Mouse (Mus musculus): ENCODE measurements around the gene Olfr1411.

Olfr1411 gene

DNA sequence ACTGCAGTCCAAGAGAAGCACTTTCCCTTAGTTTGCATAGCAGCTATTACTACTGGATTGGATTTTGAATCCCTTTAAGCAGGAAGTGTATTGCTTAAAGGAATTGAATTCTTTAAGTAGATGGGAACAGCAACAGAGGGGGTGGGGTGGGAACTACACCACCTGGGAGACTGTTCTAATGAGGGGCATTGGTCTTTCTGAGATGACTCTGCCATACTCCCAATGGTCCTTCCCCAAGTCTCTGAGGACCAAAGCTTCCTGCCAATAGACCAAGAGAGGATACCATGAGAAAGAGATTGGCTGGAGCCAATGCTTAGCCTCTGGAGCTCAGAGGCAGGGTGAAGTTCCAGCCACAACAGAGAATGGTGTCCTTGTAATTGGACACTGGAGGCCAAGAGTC lies at the start of gene Olfr1411:
Gene Olfr1411 (plus strand): TSS at position 301 of the 400 bp plus-strand sequence.
- no peak for DNase-seq

DNA sequence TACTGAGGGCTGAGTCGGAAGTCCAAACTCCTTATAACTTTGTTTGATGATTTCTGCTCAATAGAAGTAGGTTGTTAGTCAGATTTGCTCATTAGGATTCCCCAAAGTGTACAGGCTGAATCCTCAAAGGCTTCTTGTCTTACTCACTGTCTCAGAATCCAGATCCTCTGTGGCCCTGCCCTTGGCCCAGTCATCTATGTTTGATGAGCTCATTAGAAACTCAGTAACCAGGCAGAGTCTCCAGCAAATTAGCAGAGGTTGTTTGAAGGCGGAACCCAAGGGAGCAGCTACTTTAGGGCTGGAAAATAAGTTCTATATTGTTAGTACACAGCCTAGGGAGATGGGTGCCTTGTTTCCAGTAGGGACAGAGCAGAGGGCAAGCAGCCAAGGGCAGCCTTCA lies 48.3 kb upstream of the Olfr1411 start:
- no peak for DNase-seq

- no peak for DNase-seq
These were observed 23.2 kb upstream of the Olfr1411 start, which contains the start of gene Olfr1413 for GRCm38 (mm10) chr1:92571022-92571421. Gene Olfr1413 (plus strand): TSS chr1:92571322.

DNA sequence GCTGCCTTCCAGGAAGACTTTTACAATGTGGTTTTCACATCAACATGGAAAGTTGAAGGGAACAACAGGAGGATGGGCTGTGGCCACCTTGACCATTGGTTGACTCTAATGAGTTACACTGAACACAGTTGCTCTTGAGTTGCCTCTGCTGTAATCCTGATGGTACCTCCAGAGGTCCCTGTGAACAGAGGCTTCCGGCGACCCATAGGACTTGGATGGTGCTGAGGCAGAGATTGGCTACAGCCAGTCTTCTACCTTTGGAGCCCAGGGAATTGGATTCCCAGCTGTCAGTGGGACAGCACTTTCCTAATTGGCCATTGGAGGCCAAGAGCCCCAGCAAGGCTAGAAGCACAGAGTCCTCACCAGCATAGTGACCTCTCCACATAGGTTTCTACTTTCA lies 8.7 kb upstream of the Olfr1411 start, which contains the start of gene Olfr1412:
Gene Olfr1412 (plus strand): TSS at position 301 of the 400 bp plus-strand sequence.
- DNase-seq = no peak

- no peak for DNase-seq
These were observed 1.8 kb downstream of the Olfr1411 start for GRCm38 (mm10) chr1:92596019-92596418.

DNA sequence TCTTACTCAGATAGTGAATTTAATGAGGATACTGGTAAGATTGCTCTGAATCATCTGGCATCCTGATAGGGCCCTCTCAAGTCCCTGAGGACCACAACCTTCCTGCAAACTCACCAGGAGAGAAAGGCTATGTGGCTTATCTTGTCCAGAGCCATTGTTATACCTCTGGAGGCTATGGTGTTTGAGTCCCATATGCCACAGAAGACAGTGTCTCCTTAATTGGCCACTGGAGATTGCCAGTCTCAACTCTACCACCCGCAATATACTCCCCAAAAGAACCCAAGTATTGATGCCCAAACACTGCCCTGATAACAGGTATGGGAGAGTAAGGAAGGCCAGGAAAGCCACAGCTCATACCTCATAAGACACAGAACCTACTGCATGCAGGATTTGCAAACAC lies 11.3 kb downstream of the Olfr1411 start, which contains the start of gene Olfr1410:
Gene Olfr1410 (plus strand): TSS at position 301 of the 400 bp plus-strand sequence.
- no peak for DNase-seq

- DNase-seq = no peak
These were observed 13.5 kb downstream of the Olfr1411 start for GRCm38 (mm10) chr1:92607711-92608110.

DNA sequence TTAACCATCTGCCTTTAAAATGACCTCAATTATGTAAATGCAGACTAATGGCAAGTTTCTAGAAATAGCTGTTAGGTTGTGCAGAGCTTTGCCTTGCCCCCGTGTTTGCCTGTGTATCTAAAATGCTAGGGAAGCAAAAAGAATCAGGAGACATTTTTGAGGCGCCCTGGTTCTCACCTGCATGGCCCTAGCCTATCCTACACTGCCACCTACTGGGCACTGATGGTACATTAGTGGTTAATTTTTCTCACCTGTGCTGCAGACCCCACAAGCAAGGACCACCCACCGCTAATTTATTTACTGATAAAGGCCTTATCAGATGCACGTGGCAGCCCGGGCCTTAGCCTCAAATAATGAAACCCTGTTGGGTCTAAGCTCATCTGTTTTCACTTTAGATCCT lies 16.8 kb downstream of the Olfr1411 start:
- DNase-seq = peak; percentile 9

- DNase-seq = no peak
These were observed 19.0 kb downstream of the Olfr1411 start for GRCm38 (mm10) chr1:92613175-92613574.

DNA sequence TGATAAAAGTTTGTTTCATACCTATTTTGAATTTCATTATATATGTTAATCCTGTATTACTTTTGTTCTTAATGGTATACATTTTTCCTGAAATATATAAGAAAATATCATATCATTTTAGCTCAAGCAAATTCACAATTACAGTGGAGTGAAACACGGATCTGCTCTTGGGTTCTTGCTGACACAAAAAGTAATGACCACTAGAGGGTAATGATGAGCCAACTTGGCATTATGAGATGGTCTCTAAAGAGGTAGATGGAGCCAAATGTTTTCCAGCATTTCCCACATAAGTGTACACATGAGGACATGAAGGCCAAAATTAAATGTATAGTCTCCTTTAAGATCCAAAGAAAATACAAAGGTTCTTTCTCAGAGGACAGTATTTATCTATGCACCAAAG lies 20.3 kb downstream of the Olfr1411 start:
- DNase-seq = no peak

GRCm38 (mm10) chr1:92616046-92616445 lies 21.8 kb downstream of the Olfr1411 start:
- DNase-seq = no peak

DNA sequence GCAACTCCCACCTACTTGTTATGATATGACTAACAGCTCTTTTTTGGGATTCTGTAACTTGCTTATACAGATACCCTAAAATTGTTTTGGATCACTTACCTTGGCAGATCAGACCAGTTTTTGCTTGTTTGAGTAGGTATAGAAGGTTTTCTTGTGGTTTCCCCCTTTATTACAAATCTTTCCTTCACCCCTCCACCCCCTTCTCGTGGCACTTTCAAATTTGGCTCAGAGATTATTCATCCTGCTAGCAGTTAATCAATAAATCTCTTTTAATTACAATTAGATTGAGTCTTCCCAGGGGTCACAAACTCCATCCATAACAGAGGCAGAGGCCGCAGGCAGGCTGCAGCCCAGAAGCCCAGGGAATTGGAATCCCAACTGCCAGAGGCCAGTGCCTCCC lies 23.3 kb downstream of the Olfr1411 start, which contains the start of gene Olfr12:
Gene Olfr12 (plus strand): TSS at position 301 of the 400 bp plus-strand sequence.
- no peak for DNase-seq

GRCm38 (mm10) chr1:92618360-92618759 lies 24.1 kb downstream of the Olfr1411 start:
- DNase-seq = no peak

- DNase-seq = no peak
These were observed 34.0 kb downstream of the Olfr1411 start for GRCm38 (mm10) chr1:92628227-92628626.

DNA sequence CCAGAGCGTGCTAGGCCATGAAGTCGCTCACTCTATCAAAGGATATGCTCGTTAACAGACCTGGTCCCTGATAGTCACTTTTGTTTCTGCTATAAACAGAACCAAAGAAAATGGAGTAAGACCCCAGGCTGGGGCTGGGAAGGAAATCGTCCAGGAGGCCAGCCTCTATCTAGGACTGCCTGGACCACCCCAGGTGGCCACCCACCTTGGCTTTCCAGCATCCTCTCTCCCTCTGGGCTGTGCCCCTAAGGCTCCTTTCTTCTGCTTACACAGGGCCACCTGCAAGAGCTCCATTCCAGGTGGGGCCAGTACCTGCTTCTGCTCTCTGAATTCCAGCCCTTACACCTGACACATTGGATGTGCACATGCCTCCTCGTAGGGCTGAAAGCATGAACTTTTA lies 38.0 kb downstream of the Olfr1411 start:
- DNase-seq = no peak

- DNase-seq = no peak
These were observed 38.7 kb downstream of the Olfr1411 start for GRCm38 (mm10) chr1:92632948-92633347.

GRCm38 (mm10) chr1:92633726-92634125 lies 39.5 kb downstream of the Olfr1411 start:
- no peak for DNase-seq

- DNase-seq = no peak
These were observed 40.4 kb downstream of the Olfr1411 start for GRCm38 (mm10) chr1:92634569-92634968.

- no peak for DNase-seq
These were observed 40.9 kb downstream of the Olfr1411 start for GRCm38 (mm10) chr1:92634976-92635599.

DNA sequence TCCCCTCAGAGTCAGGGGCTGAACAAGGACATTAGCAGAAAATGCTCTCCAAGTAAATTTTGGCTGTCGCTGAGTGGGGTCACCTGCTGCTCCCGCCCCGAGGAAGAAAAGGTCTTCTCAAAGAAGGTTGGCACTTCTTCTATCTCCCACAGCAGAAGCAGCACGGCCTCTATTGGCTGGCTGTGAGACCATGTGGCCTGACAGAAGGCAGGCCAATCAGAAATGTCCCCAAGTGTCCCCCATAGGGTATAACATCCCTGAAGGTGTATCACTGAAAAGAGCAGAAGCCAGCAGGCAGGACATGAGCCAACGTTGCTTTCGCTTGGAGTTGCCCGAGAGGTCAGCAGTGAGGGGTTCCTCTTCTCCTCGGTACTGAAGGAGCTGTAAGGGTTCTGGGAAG lies 41.8 kb downstream of the Olfr1411 start:
- no peak for DNase-seq

GRCm38 (mm10) chr1:92636676-92637075 lies 42.5 kb downstream of the Olfr1411 start:
- no peak for DNase-seq

GRCm38 (mm10) chr1:92637501-92638172 lies 43.4 kb downstream of the Olfr1411 start:
- no peak for DNase-seq

GRCm38 (mm10) chr1:92638181-92638580 lies 44.0 kb downstream of the Olfr1411 start:
- no peak for DNase-seq

DNA sequence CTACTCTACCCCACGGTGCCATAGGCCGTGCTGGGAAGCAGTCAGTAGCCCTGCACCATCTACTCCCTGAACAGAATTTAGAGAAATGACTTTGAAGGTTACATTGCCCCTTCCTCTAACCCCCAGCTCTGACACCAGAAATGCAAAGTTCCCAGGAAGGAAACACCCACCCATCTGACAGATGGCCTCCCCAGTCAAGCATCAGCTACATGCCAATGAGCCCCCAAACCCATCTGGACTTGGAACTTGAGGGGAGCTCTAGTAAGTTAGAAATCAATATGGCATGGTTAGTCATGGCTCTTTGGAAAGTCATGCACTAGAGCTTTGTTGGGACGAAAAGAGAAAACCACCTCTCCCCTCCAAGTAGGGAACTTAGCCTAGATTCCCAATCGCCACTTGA lies 44.5 kb downstream of the Olfr1411 start:
- DNase-seq = no peak

Data from kidney, adult 11 months (tissue).